Mouse (Mus musculus) hematopoietic multipotent progenitor cell, adult 10-12 weeks (in vitro differentiated cells): ENCODE results near the gene Lancl2. TPM values are rescaled to one million over a fixed set of nuclear protein-coding genes. Genes with fewer than 3 reads are reported as not detected.

ENCODE experiments used
- polyA plus RNA-seq: library from polyadenylated mRNA; stranded (reverse); fragments of >175 nt; gene quantifications from 2 replicates; pipeline ENCODE4 v1.2.3, GENCODE M21; 2012; ENCODE audit warnings: low replicate concordance

Gene Lancl2
- polyA plus RNA-seq, result 9.0 and 16.3 TPM in 2 replicates

GRCm38 (mm10) chr6:57702376-57702742, at the start of gene Lancl2:
Gene Lancl2, plus strand, starts transcription at chr6:57702540.

GRCm38 (mm10) chr6:57691467-57692261, 10.7 kb upstream of the Lancl2 start, which contains the start of gene Pyurf:
Gene Pyurf, minus strand, starts transcription at chr6:57692078.

Other genes starting within 250 kb of the Lancl2 start
- gene Ppm1k, start 167.1 kb upstream of the Lancl2 start, polyA plus RNA-seq, result 0.40 and 4.0 TPM in 2 replicates
- 13.6 and 26.0 TPM in 2 replicates for gene Herc6, start 121.5 kb upstream of the Lancl2 start, polyA plus RNA-seq
- 5.9 and 11.0 TPM in 2 replicates for gene Pyurf, start 10.5 kb upstream of the Lancl2 start, polyA plus RNA-seq
- 12.0 and 15.4 TPM in 2 replicates for gene Vopp1, start 122.6 kb downstream of the Lancl2 start, polyA plus RNA-seq
- not detected in 2 replicates for gene Vmn1r21, start 147.8 kb downstream of the Lancl2 start, polyA plus RNA-seq
- gene Vmn1r22, start 205.5 kb downstream of the Lancl2 start, polyA plus RNA-seq, result not detected in 2 replicates
- not detected in 2 replicates for gene Vmn1r23, start 224.3 kb downstream of the Lancl2 start, polyA plus RNA-seq